Mouse (Mus musculus) stomach, embryonic 15.5 days (tissue): ENCODE measurements around the gene Sdr9c7. TPM values are rescaled to one million over a fixed set of nuclear protein-coding genes. Genes with fewer than 3 reads are reported as not detected.
"Not testable (repeated sequence)": the region's sequence is repeated elsewhere in the genome, so short reads cannot be mapped to it uniquely, and the experiment has no call there.

Source experiments
- ATAC-seq: fragments of 200-750 bp; cut with Nextera tagmentation; 2 replicates; pipeline ENCODE4 v1.8.0; 2017; ENCODE audit warnings: low read depth, moderate number of reproducible peaks, moderate TSS enrichment; ENCODE audit not compliant: insufficient read depth, low FRiP score
- H3K27ac ChIP-seq: fragments of 300-500 bp; sonication (generic); 2 replicates; pipeline ENCODE4 v1.5.1; 2015; ENCODE audit warnings: mild to moderate bottlenecking, inconsistent platforms
- H3K27me3 ChIP-seq: fragments of 300-500 bp; sonication (generic); replicated peaks from 2 replicates; pipeline ENCODE4 v1.6.1; 2015; ENCODE audit warnings: inconsistent platforms
- H3K36me3 ChIP-seq: fragments of 300-500 bp; sonication (generic); 2 replicates; pipeline ENCODE4 v1.6.1; 2015; ENCODE audit warnings: inconsistent platforms
- H3K4me1 ChIP-seq: fragments of 300-500 bp; sonication (generic); 2 replicates; pipeline ENCODE4 v1.6.1; 2015; ENCODE audit warnings: inconsistent platforms
- H3K4me2 ChIP-seq: fragments of 300-500 bp; sonication (generic); 2 replicates; pipeline ENCODE4 v1.6.1; 2015; ENCODE audit warnings: mild to moderate bottlenecking, inconsistent platforms
- H3K4me3 ChIP-seq: fragments of 300-500 bp; sonication (generic); replicated peaks from 2 replicates; pipeline ENCODE4 v1.5.1; 2015; ENCODE audit warnings: inconsistent platforms
- H3K9ac ChIP-seq: fragments of 300-500 bp; sonication (generic); 2 replicates; pipeline ENCODE4 v1.6.1; 2015; ENCODE audit warnings: inconsistent platforms
- H3K9me3 ChIP-seq: fragments of 300-500 bp; sonication (generic); 2 replicates; pipeline ENCODE4 v1.6.1; 2016; ENCODE audit warnings: inconsistent platforms
- WGBS: fragments of 180-500 bp; shearing (Covaris S2); methylation state at CpG from one replicate; pipeline ENCODE4 v1.1.7; 2015; 5-methylcytosine and 5-hydroxymethylcytosine counted together
- polyA plus RNA-seq: library from polyadenylated mRNA; unstranded; fragments of >200 nt; fragmentation: Nextera tagmentation; extraction: Ambion mirVana; gene quantifications from 2 replicates; pipeline ENCODE4 v1.2.1, GENCODE M21; 2015

Gene Sdr9c7
- polyA plus RNA-seq, 1 experiment from 2014 or later = 1.2 TPM

DNA sequence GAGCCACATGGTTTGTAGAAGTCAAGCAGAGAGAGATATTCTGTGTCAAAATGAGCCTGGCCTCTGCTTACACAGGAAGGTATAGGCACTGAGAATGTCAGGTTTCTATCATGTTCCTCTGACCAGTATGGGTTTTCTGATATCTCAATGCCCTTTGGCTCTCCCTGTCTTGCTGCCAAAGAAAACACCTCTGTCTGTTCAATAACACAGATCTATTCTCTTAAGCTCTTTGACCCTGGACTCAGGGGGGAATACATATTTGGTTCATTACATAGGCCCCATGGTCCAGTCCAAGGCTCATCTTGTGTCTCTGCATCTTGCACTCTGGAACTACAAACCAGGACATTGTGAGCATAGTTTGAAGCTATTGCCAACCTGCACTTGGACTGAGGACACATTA is 9.7 kb upstream of the Sdr9c7 start, which contains the start of gene Rdh7:
Gene Rdh7, minus strand, starts transcription at position 213 of the 400 bp plus-strand sequence.
- H3K27me3 ChIP-seq = no peaks in the 10 kb centered on the region
- no peaks in the 10 kb centered on the region for H3K4me1 ChIP-seq
- no peaks in the 10 kb centered on the region for H3K9me3 ChIP-seq
- no peak within 1 kb of the TSS for H3K4me3 ChIP-seq
- no peak for ATAC-seq
- H3K9ac ChIP-seq = no peak within 1 kb of the TSS
- no peak within 1 kb of the TSS for H3K4me2 ChIP-seq
- H3K36me3 ChIP-seq = no peaks in the 10 kb centered on the region
- H3K27ac ChIP-seq = no peak within 1 kb of the TSS

GRCm38 (mm10) chr10:127891481-127891880 is 6.8 kb upstream of the Sdr9c7 start:
- no peak overlapping the region for H3K4me3 ChIP-seq
- peaks cover 3% of the 10 kb centered on the region; the same call in 1 of the 2 replicates for H3K4me1 ChIP-seq
- no peaks in the 10 kb centered on the region for H3K36me3 ChIP-seq
- H3K4me2 ChIP-seq = no peak overlapping the region
- no peak overlapping the region for H3K9ac ChIP-seq
- no peaks in the 10 kb centered on the region for H3K27me3 ChIP-seq
- ATAC-seq = no peak
- no peaks in the 10 kb centered on the region for H3K9me3 ChIP-seq
- 76% methylated on average over 1 of the region's 1 CpGs for WGBS
- H3K27ac ChIP-seq = no peak overlapping the region

- H3K4me2 ChIP-seq, H3K4me1 ChIP-seq, H3K4me3 ChIP-seq, H3K27me3 ChIP-seq, H3K36me3 ChIP-seq, H3K9ac ChIP-seq, H3K9me3 ChIP-seq: not testable (repeated sequence)
- H3K27ac ChIP-seq = peak overlapping the region; percentile 73
- WGBS = 42% methylated on average over 5 of the region's 5 CpGs
- ATAC-seq = peak; percentile 89
These were observed 4.9 kb upstream of the Sdr9c7 start for GRCm38 (mm10) chr10:127893163-127894022.

GRCm38 (mm10) chr10:127896705-127897104 is 1.6 kb upstream of the Sdr9c7 start:
- Histone ChIP-seq H3K4me1 (peaks cover 3% of the 10 kb centered on the region; the same call in 1 of the 2 replicates), H3K27ac (no peak overlapping the region), H3K36me3 (no peaks in the 10 kb centered on the region), H3K27me3 (no peaks in the 10 kb centered on the region), H3K9me3 (no peaks in the 10 kb centered on the region), H3K4me3 (no peak overlapping the region), H3K9ac (no peak overlapping the region), H3K4me2 (no peak overlapping the region)
- 43% methylated on average over 5 of the region's 5 CpGs for WGBS
- ATAC-seq = no peak

- no peak for ATAC-seq
- Histone ChIP-seq H3K4me3 (no peak overlapping the region), H3K9me3 (no peaks in the 10 kb centered on the region), H3K36me3 (no peaks in the 10 kb centered on the region), H3K4me1 (peaks cover 3% of the 10 kb centered on the region; the same call in 1 of the 2 replicates), H3K9ac (no peak overlapping the region), H3K4me2 (no peak overlapping the region), H3K27ac (no peak overlapping the region), H3K27me3 (no peaks in the 10 kb centered on the region)
- 76% methylated on average over 3 of the region's 3 CpGs for WGBS
These were observed 812 bp upstream of the Sdr9c7 start for GRCm38 (mm10) chr10:127897506-127897905.

DNA sequence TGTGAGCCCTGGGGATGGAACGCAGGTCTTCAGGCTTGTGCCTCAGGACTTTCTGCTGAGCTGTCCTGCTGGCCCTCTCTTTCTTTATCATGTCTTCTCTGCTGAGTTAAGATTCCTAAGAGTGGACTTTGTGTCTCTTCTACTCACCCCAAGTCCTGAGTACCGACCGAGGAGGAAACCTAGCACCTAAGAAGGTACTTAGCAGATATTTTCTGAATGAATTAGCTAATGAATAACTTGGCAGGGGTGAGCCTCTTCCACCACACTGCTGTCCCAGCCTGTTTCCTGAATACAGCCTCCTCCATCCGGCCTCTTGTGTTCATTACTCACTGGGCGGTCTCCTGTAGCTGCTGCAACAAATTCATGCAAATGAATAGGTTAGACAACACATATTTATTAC is 1.5 kb downstream of the Sdr9c7 start:
- Histone ChIP-seq H3K4me2 (no peak overlapping the region), H3K4me3 (no peak overlapping the region), H3K4me1 (peaks cover 3% of the 10 kb centered on the region; the same call in 1 of the 2 replicates), H3K9me3 (no peaks in the 10 kb centered on the region), H3K27ac (no peak overlapping the region), H3K36me3 (no peaks in the 10 kb centered on the region), H3K27me3 (no peaks in the 10 kb centered on the region), H3K9ac (no peak overlapping the region)
- 58% methylated on average over 5 of the region's 5 CpGs for WGBS
- no peak for ATAC-seq

- ATAC-seq = 0 out of 2 replicates have a peak, but pooled peaks have one; percentile 11
- H3K27ac ChIP-seq = no peak overlapping the region
- no peak overlapping the region for H3K9ac ChIP-seq
- H3K4me2 ChIP-seq = no peak overlapping the region
- no peaks in the 10 kb centered on the region for H3K36me3 ChIP-seq
- H3K4me1 ChIP-seq = peaks cover 7% of the 10 kb centered on the region; the same call in 1 of the 2 replicates
- 68% methylated on average over 4 of the region's 4 CpGs for WGBS
- no peak overlapping the region for H3K4me3 ChIP-seq
- no peaks in the 10 kb centered on the region for H3K9me3 ChIP-seq
- no peaks in the 10 kb centered on the region for H3K27me3 ChIP-seq
These were observed 3.4 kb downstream of the Sdr9c7 start for GRCm38 (mm10) chr10:127901751-127902150.

DNA sequence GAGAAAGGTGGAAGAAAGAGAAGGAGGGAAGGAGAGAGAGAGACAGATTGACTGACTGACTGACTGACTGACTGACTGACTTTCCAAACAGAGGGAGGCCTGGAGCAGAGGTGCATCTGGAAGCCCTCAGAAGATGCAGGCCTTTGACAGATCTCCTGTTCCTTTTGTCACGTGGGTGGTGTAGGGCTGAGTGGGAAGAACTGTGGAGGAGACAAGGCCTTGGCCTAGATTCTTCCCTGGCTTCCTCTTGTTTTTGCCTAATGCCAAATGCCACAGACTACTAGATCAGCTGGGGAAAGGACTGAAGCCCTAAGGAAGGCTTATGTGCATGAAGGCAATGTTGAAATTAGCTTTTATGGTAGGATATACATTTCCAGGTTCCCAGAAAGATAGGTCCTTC is 4.8 kb downstream of the Sdr9c7 start:
- no peak overlapping the region for H3K9ac ChIP-seq
- no peak overlapping the region for H3K27ac ChIP-seq
- H3K4me2 ChIP-seq = no peak overlapping the region
- H3K9me3 ChIP-seq = no peaks in the 10 kb centered on the region
- ATAC-seq = no peak
- WGBS = 15% methylated on average over 1 of the region's 1 CpGs
- H3K4me1 ChIP-seq = peaks cover 7% of the 10 kb centered on the region; the same call in 1 of the 2 replicates
- no peaks in the 10 kb centered on the region for H3K27me3 ChIP-seq
- no peak overlapping the region for H3K4me3 ChIP-seq
- no peaks in the 10 kb centered on the region for H3K36me3 ChIP-seq

DNA sequence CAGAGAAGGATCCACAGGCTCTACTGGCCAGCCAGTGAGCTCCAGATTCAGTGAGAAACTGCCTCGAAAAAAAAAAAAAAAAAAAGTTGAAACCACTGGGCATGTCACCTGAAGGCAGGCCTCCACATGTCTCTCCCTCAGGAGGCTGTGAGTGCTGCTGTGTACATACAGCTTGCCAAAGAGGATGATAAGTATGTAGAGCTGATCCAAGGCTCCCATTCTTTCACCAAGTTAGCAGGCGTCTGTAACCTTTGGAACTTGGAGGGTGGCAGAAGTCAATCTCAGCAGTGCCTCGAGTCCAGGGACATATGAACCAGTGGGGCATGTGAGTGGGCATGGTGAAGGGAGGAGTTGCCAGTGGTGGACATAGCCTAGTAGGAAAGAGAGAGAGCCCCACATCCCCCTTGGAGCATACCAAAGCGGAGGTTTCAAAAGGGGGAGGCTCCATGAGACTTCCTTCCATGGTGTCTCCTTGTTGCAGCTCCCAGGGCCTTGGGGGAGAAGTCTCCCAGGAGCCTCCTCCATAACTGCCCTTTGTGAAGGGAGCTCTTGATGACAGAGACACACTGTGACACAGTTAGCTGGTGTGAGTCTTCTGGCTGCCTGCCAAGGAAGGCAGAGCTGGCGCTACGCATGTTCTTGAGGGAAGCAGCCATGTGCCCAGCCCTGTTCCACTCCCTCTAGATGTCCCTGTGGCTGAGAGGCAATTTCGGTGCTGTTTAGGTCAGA is 6.6 kb downstream of the Sdr9c7 start:
- WGBS = 53% methylated on average over 7 of the region's 7 CpGs
- no peak overlapping the region for H3K4me3 ChIP-seq
- no peaks in the 10 kb centered on the region for H3K9me3 ChIP-seq
- ATAC-seq = peak; percentile 74
- no peak overlapping the region for H3K9ac ChIP-seq
- H3K27me3 ChIP-seq = no peaks in the 10 kb centered on the region
- H3K36me3 ChIP-seq = no peaks in the 10 kb centered on the region
- peak overlapping the region; percentile 76 for H3K27ac ChIP-seq
- H3K4me1 ChIP-seq = peaks cover 7% of the 10 kb centered on the region; the same call in 1 of the 2 replicates
- H3K4me2 ChIP-seq = no peak overlapping the region

- 78% methylated on average over 2 of the region's 2 CpGs for WGBS
- ATAC-seq = no peak
- H3K27me3 ChIP-seq = no peaks in the 10 kb centered on the region
- H3K4me2 ChIP-seq = no peak overlapping the region
- H3K36me3 ChIP-seq = no peaks in the 10 kb centered on the region
- no peak overlapping the region for H3K9ac ChIP-seq
- H3K4me3 ChIP-seq = no peak overlapping the region
- peaks cover 7% of the 10 kb centered on the region; the same call in 1 of the 2 replicates for H3K4me1 ChIP-seq
- H3K27ac ChIP-seq = no peak overlapping the region
- no peaks in the 10 kb centered on the region for H3K9me3 ChIP-seq
These were observed 7.8 kb downstream of the Sdr9c7 start for GRCm38 (mm10) chr10:127906138-127906537.

DNA sequence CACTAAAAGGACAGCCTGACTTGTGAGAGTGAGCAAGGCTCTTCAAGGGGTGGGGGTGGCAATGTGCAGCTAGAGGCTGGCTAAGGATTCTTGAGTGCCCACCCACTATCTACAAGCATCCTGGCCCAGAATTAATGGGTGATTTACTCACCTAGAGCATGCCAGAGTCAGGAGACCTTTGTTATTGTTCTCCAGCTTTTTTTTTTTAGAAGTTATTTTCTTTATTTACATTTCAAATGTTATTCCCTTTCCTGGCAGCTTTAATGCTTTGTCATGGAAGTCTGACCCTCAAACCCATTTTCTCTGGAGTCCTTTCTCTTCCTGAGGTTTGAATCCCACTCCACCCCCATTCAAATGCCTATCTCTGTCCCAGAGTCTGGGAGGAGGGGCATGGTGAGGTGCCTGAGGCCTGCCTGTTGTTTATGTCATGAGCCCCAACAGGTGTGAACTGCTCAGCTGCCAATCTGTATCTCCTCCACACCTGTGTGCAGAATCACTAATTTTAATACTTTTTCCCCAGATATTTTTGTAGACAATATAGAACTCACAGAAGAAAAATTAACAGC is 9.2 kb downstream of the Sdr9c7 start:
- no peak overlapping the region for H3K4me2 ChIP-seq
- peaks cover 7% of the 10 kb centered on the region; the same call in 1 of the 2 replicates for H3K4me1 ChIP-seq
- no peaks in the 10 kb centered on the region for H3K9me3 ChIP-seq
- no peak overlapping the region for H3K9ac ChIP-seq
- no peak for ATAC-seq
- no peak overlapping the region for H3K4me3 ChIP-seq
- H3K27ac ChIP-seq = no peak overlapping the region
- H3K36me3 ChIP-seq = no peaks in the 10 kb centered on the region
- no peaks in the 10 kb centered on the region for H3K27me3 ChIP-seq

GRCm38 (mm10) chr10:127915578-127915977 is 17.3 kb downstream of the Sdr9c7 start:
- H3K27ac ChIP-seq = no peak overlapping the region
- H3K4me2 ChIP-seq = no peak overlapping the region
- H3K9ac ChIP-seq = no peak overlapping the region
- H3K4me3 ChIP-seq = no peak overlapping the region
- H3K4me1 ChIP-seq = no peaks in the 10 kb centered on the region
- H3K36me3 ChIP-seq = no peaks in the 10 kb centered on the region
- no peaks in the 10 kb centered on the region for H3K9me3 ChIP-seq
- H3K27me3 ChIP-seq = no peaks in the 10 kb centered on the region
- 88% methylated on average over 1 of the region's 1 CpGs for WGBS
- ATAC-seq = no peak
